Mouse (Mus musculus): ENCODE data around the gene Stra8.

DNA sequence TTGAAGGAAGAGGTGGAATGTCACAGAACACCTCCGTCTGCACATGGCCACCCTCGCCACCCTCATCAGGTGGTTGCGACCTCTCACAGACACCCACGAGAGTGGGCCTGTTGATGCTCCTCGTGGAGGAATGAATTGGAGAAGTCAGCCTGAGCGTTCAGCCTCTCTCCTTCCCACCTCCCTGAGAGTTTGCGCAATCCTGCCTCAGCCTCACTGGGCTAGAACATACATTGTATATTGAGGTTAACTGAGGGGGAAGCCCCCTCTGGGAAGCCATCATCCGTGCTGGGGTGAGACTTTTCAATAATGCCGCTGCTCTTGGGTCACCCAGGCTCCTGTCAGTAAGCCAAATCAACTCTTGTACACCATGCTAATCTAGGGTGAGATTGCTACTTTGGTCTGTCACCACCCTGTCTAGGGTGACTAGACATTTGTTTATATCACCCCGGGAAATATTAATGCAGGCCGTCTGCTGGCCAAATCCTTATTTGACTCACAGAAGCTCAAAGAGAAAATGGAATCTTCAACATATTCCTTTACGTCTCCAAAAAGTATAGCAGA is 67.2 kb downstream of the Stra8 start:
- TF ChIP-seq ZNF384 (IDR thresholded peaks at IDR 0.05; ENCODE audit: low read depth, low read length) (no peak), ZC3H11A (IDR thresholded peaks at IDR 0.05; ENCODE audit: borderline replicate concordance, low read depth, low read length) (no peak), CHD2 (IDR thresholded peaks at IDR 0.05; ENCODE audit: low read depth, low read length) (no peak), HCFC1 (IDR thresholded peaks at IDR 0.05; ENCODE audit: borderline replicate concordance, insufficient read depth, low read length) (no peak), MAFK (IDR thresholded peaks at IDR 0.05; ENCODE audit: insufficient read depth, low read depth, low read length) (no peak)

Measured in ES-E14 (cell line).